Mouse (Mus musculus): ENCODE data around the gene Matn4.

GRCm38 (mm10) chr2:164414167-164414566 is 9.2 kb upstream of the Matn4 start:
- no peak for TF ChIP-seq POLR2A (IDR thresholded peaks at IDR 0.05; ENCODE audit: insufficient read depth, low read depth, low read length)
- no peak for TF ChIP-seq CTCF (IDR thresholded peaks at IDR 0.05)
- TF ChIP-seq EP300 (IDR thresholded peaks at IDR 0.05; ENCODE audit: insufficient read depth, low read depth, low read length), result no peak

Data from heart, adult 2 months (tissue).